In genomic region chr4:40725554-40725953, GRCm38 (mm10) we compare ENCODE assay signal across 9 mouse cellular contexts. TPM values are rescaled to one million over a fixed set of nuclear protein-coding genes. Genes with fewer than 3 reads are reported as not detected.
DNase-seq lines count a peak whose midpoint lies in the region; ATAC-seq and TF ChIP-seq lines count a peak whose summit lies in the region.
"Had no signal": no experiment of that assay in that cellular context is flagged by ENCODE, and none has a peak within 500 bp of the region (broad histone marks: within the 10 kb centered on the region; RNA-seq: fewer than 3 reads in every experiment).

No protein-coding gene starts in this region.

- no peak for TF ChIP-seq CTCF in left cerebral cortex, adult 2 months (IDR thresholded peaks at IDR 0.05)

- H3K36me3 ChIP-seq in embryonic facial prominence, embryonic 10.5 days (replicated peaks): peaks cover 66% of the 10 kb centered on the region
- H3K36me3 ChIP-seq in forebrain, embryonic 14.5 days (ENCODE audit: control insufficient read depth, insufficient read depth, low read length): peaks cover 61% of the 10 kb centered on the region
- peaks cover 62% of the 10 kb centered on the region for H3K36me3 ChIP-seq in liver, embryonic 12.5 days

- H3K4me2 ChIP-seq in forebrain, embryonic 14.5 days (ENCODE audit: low read length): peak overlapping the region; percentile 81
- peak overlapping the region; percentile 83 for H3K4me2 ChIP-seq in liver, embryonic 12.5 days

- H3K4me1 ChIP-seq in embryonic facial prominence, embryonic 10.5 days: peaks cover 42% of the 10 kb centered on the region
- peaks cover 31% of the 10 kb centered on the region for H3K4me1 ChIP-seq in forebrain, embryonic 14.5 days (ENCODE audit: control insufficient read depth, insufficient read depth, low read length)
- H3K4me1 ChIP-seq in liver, embryonic 12.5 days: peaks cover 59% of the 10 kb centered on the region

- H3K9me3 ChIP-seq in embryonic facial prominence, embryonic 10.5 days: no peaks in the 10 kb centered on the region
- H3K9me3 ChIP-seq in forebrain, embryonic 14.5 days (replicated peaks; ENCODE audit: control insufficient read depth, low read length): no peaks in the 10 kb centered on the region
- H3K9me3 ChIP-seq in liver, embryonic 12.5 days (replicated peaks): no peaks in the 10 kb centered on the region

- H3K4me3 ChIP-seq in left cerebral cortex, adult 2 months: peak overlapping the region; percentile 14; the same call in 1 of the 2 replicates
- 0 out of 2 replicates have a peak overlapping the region, but pooled peaks have one; percentile 83 for H3K4me3 ChIP-seq in embryonic facial prominence, embryonic 10.5 days
- H3K4me3 ChIP-seq in forebrain, embryonic 14.5 days (ENCODE audit: low read depth, low read length): no peak overlapping the region
- H3K4me3 ChIP-seq in liver, embryonic 12.5 days: peak overlapping the region; percentile 78; the same call in 1 of the 2 replicates

- no peak for DNase-seq in left cerebral cortex, adult 2 months (ENCODE audit: extremely low spot score in 1 of 2, low spot score in 2 of 2)
- no peak for DNase-seq in left cerebral cortex, postnatal 36 days (ENCODE audit: low spot score in 2 of 2)
- no peak for DNase-seq in embryonic facial prominence, embryonic 10.5 days (ENCODE audit: low spot score)
- DNase-seq in forebrain, embryonic 14.5 days (ENCODE audit: low spot score): no peak
- DNase-seq in adrenal gland, postnatal 14 days: no peak
- DNase-seq: spleen, adult 18-20 months had no signal

- no peak for ATAC-seq in forebrain, embryonic 14.5 days
- ATAC-seq in liver, embryonic 12.5 days: no peak
- no peak for ATAC-seq in megakaryocyte-erythroid progenitor cell, adult 5-6 weeks (replicated peaks; ENCODE audit: low FRiP score, low TSS enrichment, poor library complexity, severe bottlenecking)
- no peak for ATAC-seq in monocyte, adult 5-6 weeks (replicated peaks; ENCODE audit: insufficient number of reproducible peaks, low FRiP score, low TSS enrichment, poor library complexity, severe bottlenecking)

- H3K9ac ChIP-seq in forebrain, embryonic 14.5 days (ENCODE audit: low read length): peak overlapping the region; percentile 32; the same call in 1 of the 2 replicates
- no peak overlapping the region; the same call in 1 of the 2 replicates for H3K9ac ChIP-seq in liver, embryonic 12.5 days

- intact Hi-C loops in left cerebral cortex, adult 2 months (cut with DNase I): no loop called here
- intact Hi-C loops in left cerebral cortex, postnatal 36 days (cut with DNase I): no loop called here

- H3K27me3 ChIP-seq in embryonic facial prominence, embryonic 10.5 days (replicated peaks; ENCODE audit: low read depth, poor library complexity, severe bottlenecking): no peaks in the 10 kb centered on the region
- H3K27me3 ChIP-seq in forebrain, embryonic 14.5 days (replicated peaks; ENCODE audit: control insufficient read depth, insufficient read depth, low read length): no peaks in the 10 kb centered on the region
- no peaks in the 10 kb centered on the region for H3K27me3 ChIP-seq in liver, embryonic 12.5 days (replicated peaks)

- no peak overlapping the region for H3K27ac ChIP-seq in left cerebral cortex, adult 2 months
- no peak overlapping the region for H3K27ac ChIP-seq in embryonic facial prominence, embryonic 10.5 days (replicated peaks)
- H3K27ac ChIP-seq in forebrain, embryonic 14.5 days (ENCODE audit: low read depth, low read length): no peak overlapping the region
- H3K27ac ChIP-seq in liver, embryonic 12.5 days: 0 out of 2 replicates have a peak overlapping the region, but pooled peaks have one; percentile 22

RNA-seq across cellular contexts. Expression of gene Dnaja1, which starts 3.6 kb away (rescaled TPM):
- 100 to 1,000 TPM; 282 to 289 TPM for total RNA-seq in left cerebral cortex, adult 2 months (2021)
- total RNA-seq in left cerebral cortex, postnatal 36 days (2021): 100 to 1,000 TPM; 267 to 314 TPM
- polyA plus RNA-seq in embryonic facial prominence, embryonic 10.5 days (2016; fragmentation: Nextera tagmentation; extraction: Ambion mirVana): 608 and 633 TPM in 2 replicates
- polyA plus RNA-seq in forebrain, embryonic 14.5 days (2014; fragmentation: Nextera tagmentation; extraction: Ambion mirVana): 657 and 755 TPM in 2 replicates
- 245 and 261 TPM in 2 replicates for polyA plus RNA-seq in liver, embryonic 12.5 days (2016; fragmentation: Nextera tagmentation; extraction: Ambion mirVana)
- 287 and 409 TPM in 2 replicates for total RNA-seq in adrenal gland, postnatal 14 days (2021)
- 141 and 157 TPM in 2 replicates for total RNA-seq in megakaryocyte-erythroid progenitor cell, adult 5-6 weeks (2014; fragmentation: Nextera tagmentation)
- 570 and 579 TPM in 2 replicates for total RNA-seq in megakaryocyte-erythroid progenitor cell, adult 5-6 weeks (2017)
- total RNA-seq in monocyte, adult 5-6 weeks (2017): 358 to 846 TPM (median 373 TPM) in 3 replicates

RNA-seq across cellular contexts. Expression of gene Aptx, which starts 22.6 kb away (rescaled TPM):
- total RNA-seq in left cerebral cortex, adult 2 months (2021): 10 to 100 TPM; 30.0 to 32.2 TPM
- total RNA-seq in left cerebral cortex, postnatal 36 days (2021): 10 to 100 TPM; 28.1 to 29.8 TPM
- polyA plus RNA-seq in embryonic facial prominence, embryonic 10.5 days (2016; fragmentation: Nextera tagmentation; extraction: Ambion mirVana): 35.0 and 35.1 TPM in 2 replicates
- polyA plus RNA-seq in forebrain, embryonic 14.5 days (2014; fragmentation: Nextera tagmentation; extraction: Ambion mirVana): 59.1 and 59.5 TPM in 2 replicates
- polyA plus RNA-seq in liver, embryonic 12.5 days (2016; fragmentation: Nextera tagmentation; extraction: Ambion mirVana): 13.8 and 15.2 TPM in 2 replicates
- total RNA-seq in adrenal gland, postnatal 14 days (2021): 17.8 and 18.6 TPM in 2 replicates
- 9.3 and 15.6 TPM in 2 replicates for total RNA-seq in megakaryocyte-erythroid progenitor cell, adult 5-6 weeks (2014; fragmentation: Nextera tagmentation)
- total RNA-seq in megakaryocyte-erythroid progenitor cell, adult 5-6 weeks (2017): 14.5 and 16.2 TPM in 2 replicates
- total RNA-seq in monocyte, adult 5-6 weeks (2017): 5.2 to 14.7 TPM (median 5.3 TPM) in 3 replicates

RNA-seq across cellular contexts. Expression of gene Smu1, which starts 32.2 kb away (rescaled TPM):
- total RNA-seq in left cerebral cortex, adult 2 months (2021): 10 to 100 TPM; 47.3 to 53.0 TPM
- total RNA-seq in left cerebral cortex, postnatal 36 days (2021): 10 to 100 TPM; 48.2 TPM
- 190 and 192 TPM in 2 replicates for polyA plus RNA-seq in embryonic facial prominence, embryonic 10.5 days (2016; fragmentation: Nextera tagmentation; extraction: Ambion mirVana)
- 169 and 177 TPM in 2 replicates for polyA plus RNA-seq in forebrain, embryonic 14.5 days (2014; fragmentation: Nextera tagmentation; extraction: Ambion mirVana)
- 107 and 112 TPM in 2 replicates for polyA plus RNA-seq in liver, embryonic 12.5 days (2016; fragmentation: Nextera tagmentation; extraction: Ambion mirVana)
- total RNA-seq in adrenal gland, postnatal 14 days (2021): 55.8 and 62.3 TPM in 2 replicates
- total RNA-seq in megakaryocyte-erythroid progenitor cell, adult 5-6 weeks (2014; fragmentation: Nextera tagmentation): 78.1 and 94.5 TPM in 2 replicates
- total RNA-seq in megakaryocyte-erythroid progenitor cell, adult 5-6 weeks (2017): 145 and 151 TPM in 2 replicates
- 135 to 185 TPM (median 161 TPM) in 3 replicates for total RNA-seq in monocyte, adult 5-6 weeks (2017)
